Mouse (Mus musculus) T-helper 1 cell (primary cell): Measurements from ENCODE around the gene Scgb3a1.

Experiments used
- in situ Hi-C: fragments of 300-600 bp; cut with MboI, MseI; formaldehyde crosslinking; loops from one replicate; pipeline ENCODE4 v1.15.1; 2025; ENCODE audit warnings: high pct_unique_total_duplicates

Gene Scgb3a1

GRCm38 (mm10) chr11:49713336-49714334 is 50.2 kb downstream of the Scgb3a1 start:
- in situ Hi-C loops: no loop called here
